Mouse (Mus musculus) lung, embryonic 16.5 days (tissue): Measurements from ENCODE around the gene Grsf1. TPM values are rescaled to one million over a fixed set of nuclear protein-coding genes. Genes with fewer than 3 reads are reported as not detected.
A peak's percentile ranks its signal among the peaks of the same experiment; 100 is the strongest.

Source experiments
- ATAC-seq: fragments of 200-750 bp; cut with Nextera tagmentation; 2 replicates; pipeline ENCODE4 v1.8.0; 2017; ENCODE audit warnings: low read depth, mild to moderate bottlenecking, moderate library complexity
- H3K27ac ChIP-seq: fragments of 300-500 bp; sonication (generic); 2 replicates; pipeline ENCODE4 v1.5.1; 2014; ENCODE audit warnings: mild to moderate bottlenecking, control low read depth, low read length
- H3K27me3 ChIP-seq: fragments of 300-500 bp; sonication (generic); 2 replicates; pipeline ENCODE4 v1.6.1; 2014; ENCODE audit warnings: low read depth, low read length, mixed read lengths; ENCODE audit not compliant: control insufficient read depth, insufficient read depth
- H3K36me3 ChIP-seq: fragments of 300-500 bp; sonication (generic); 2 replicates; pipeline ENCODE4 v1.6.1; 2014; ENCODE audit warnings: low read length; ENCODE audit not compliant: control insufficient read depth, insufficient read depth
- H3K4me1 ChIP-seq: fragments of 300-500 bp; sonication (generic); replicated peaks from 2 replicates; pipeline ENCODE4 v1.6.1; 2014; ENCODE audit warnings: low read length, mixed read lengths; ENCODE audit not compliant: control insufficient read depth, insufficient read depth
- H3K4me2 ChIP-seq: fragments of 300-500 bp; sonication (generic); 2 replicates; pipeline ENCODE4 v1.6.1; 2014; ENCODE audit warnings: low read depth, low read length, control low read depth
- H3K4me3 ChIP-seq: fragments of 300-500 bp; sonication (generic); 2 replicates; pipeline ENCODE4 v1.5.1; 2014; ENCODE audit warnings: mild to moderate bottlenecking, low read length, control low read depth
- H3K9ac ChIP-seq: fragments of 300-500 bp; sonication (generic); 2 replicates; pipeline ENCODE4 v1.6.1; 2014; ENCODE audit warnings: low read length, control low read depth
- H3K9me3 ChIP-seq: fragments of 300-500 bp; sonication (generic); 2 replicates; pipeline ENCODE4 v1.6.1; 2016; ENCODE audit warnings: low read length; ENCODE audit not compliant: control insufficient read depth
- WGBS: fragments of 180-500 bp; shearing (Covaris S2); extraction: QIAGEN DNeasy Blood & Tissue Kit; methylation state at CpG from one replicate; pipeline ENCODE4 v1.1.7; 2014; 5-methylcytosine and 5-hydroxymethylcytosine counted together
- polyA plus RNA-seq: library from polyadenylated mRNA; unstranded; fragments of >200 nt; fragmentation: Nextera tagmentation; extraction: Ambion mirVana; gene quantifications from 2 replicates; pipeline ENCODE4 v1.2.1, GENCODE M21; 2015

Grsf1 gene
- polyA plus RNA-seq, 1 experiment from 2014 or later, result 47.7 TPM

DNA sequence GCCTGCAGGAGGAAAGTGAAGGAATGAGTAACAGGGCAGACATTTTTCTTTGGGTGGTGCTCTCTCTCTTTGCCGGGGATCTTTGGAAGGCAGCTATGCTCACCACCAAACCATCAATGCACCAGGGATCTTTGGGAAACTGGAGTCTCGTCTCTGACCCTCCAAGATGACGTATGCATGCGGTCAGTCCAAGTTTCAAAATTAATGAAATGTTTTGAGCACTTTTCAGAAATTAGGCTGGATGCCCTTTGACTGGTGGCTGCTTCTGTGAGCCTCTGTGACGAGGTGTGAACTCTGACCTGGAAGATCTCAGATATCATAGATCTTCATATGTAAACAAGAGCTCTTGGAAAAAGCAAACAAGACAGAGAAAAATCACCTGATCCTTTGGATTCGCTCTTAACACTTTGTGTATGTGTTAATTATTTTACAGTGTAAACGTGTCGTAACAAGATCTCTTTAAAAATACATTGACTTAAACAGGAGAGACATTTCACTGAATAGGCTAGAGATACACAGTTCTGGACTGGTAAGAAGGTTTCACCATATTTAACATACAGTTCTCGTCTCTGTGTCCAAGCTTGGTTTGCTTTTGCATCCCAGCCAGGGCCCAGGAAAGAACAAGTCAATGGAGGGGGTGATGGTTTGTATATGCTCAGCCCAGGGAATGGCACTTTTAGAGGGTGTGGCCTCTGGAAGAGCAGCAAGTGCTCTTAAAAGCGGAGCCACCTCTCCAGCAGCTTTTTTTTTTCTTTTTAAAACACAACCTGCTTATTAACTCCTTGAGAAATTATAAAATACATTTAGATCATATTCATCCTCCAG lies 14.9 kb upstream of the Grsf1 start:
- no peak for ATAC-seq
- Histone ChIP-seq H3K9me3 (no peaks in the 10 kb centered on the region), H3K4me1 (no peaks in the 10 kb centered on the region), H3K36me3 (no peaks in the 10 kb centered on the region), H3K27me3 (no peaks in the 10 kb centered on the region), H3K9ac (no peak overlapping the region), H3K4me2 (no peak overlapping the region), H3K4me3 (no peak overlapping the region), H3K27ac (no peak overlapping the region)
- WGBS, result 28% methylated on average over 10 of the region's 10 CpGs

DNA sequence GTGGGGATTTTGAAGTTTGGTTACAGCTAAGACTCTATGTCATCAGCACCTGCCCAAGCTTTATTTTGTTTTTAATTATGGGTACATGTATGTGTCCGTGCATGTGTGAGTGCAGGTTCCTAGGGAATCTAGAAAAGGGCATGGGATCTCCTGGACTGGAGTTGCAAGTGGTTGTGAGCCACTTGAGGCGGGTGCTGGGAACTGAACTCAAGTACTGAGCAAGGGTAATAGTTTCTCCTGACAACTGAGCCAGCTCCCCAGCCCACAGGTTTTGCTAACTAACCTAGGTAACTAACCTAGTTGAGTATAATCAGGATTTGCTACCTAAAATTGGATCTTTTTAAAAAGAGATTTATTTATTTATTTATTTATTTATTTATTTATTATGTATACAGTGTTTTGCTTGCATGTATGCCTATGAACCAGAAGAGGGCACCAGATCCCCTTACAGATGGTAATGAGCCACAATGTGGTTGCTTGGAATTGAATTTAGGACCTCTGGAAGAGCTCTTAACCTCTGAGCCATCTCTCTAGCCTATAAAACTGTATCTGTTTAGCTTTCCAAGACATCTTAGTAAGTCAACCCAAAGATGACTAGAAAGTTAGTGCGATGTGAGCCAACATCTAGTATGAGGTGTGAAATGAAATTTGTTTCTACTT lies 13.4 kb upstream of the Grsf1 start:
- peaks cover 5% of the 10 kb centered on the region for H3K27me3 ChIP-seq
- no peak overlapping the region for H3K4me3 ChIP-seq
- ATAC-seq, result no peak
- no peaks in the 10 kb centered on the region for H3K4me1 ChIP-seq
- 73% methylated on average over 3 of the region's 3 CpGs for WGBS
- no peak overlapping the region for H3K27ac ChIP-seq
- no peak overlapping the region for H3K4me2 ChIP-seq
- H3K9me3 ChIP-seq, result no peaks in the 10 kb centered on the region
- no peaks in the 10 kb centered on the region for H3K36me3 ChIP-seq
- H3K9ac ChIP-seq, result no peak overlapping the region

- no peaks in the 10 kb centered on the region for H3K4me1 ChIP-seq
- H3K27ac ChIP-seq, result no peak overlapping the region
- no peaks in the 10 kb centered on the region for H3K36me3 ChIP-seq
- 56% methylated on average over 15 of the region's 15 CpGs for WGBS
- H3K4me2 ChIP-seq, result no peak overlapping the region
- peaks cover 5% of the 10 kb centered on the region for H3K27me3 ChIP-seq
- no peaks in the 10 kb centered on the region for H3K9me3 ChIP-seq
- no peak overlapping the region for H3K4me3 ChIP-seq
- ATAC-seq, result peak; percentile 67
- H3K9ac ChIP-seq, result no peak overlapping the region
Measured at GRCm38 (mm10) chr5:88688583-88689187, 12.7 kb upstream of the Grsf1 start.

DNA sequence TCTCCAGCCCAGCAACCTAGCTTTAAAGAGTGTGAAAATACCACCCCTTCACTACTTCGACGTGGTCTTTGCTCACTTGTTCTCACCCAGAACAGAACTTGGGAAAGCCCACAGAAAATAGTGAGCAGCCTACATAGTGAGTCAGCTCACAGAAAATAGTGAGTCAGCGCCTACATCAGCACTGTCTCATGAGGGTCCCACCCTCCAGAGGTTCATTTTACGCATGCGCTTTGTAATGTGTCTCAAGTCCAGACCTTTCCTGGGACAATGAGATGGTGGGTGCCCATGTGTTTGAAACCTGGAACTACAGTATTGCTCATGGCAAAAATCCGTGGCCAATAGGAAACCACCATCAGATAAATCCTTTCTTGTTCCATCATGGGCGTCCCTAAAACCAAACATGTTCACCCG lies 12.0 kb upstream of the Grsf1 start:
- H3K9ac ChIP-seq, result no peak overlapping the region
- H3K27me3 ChIP-seq, result peaks cover 5% of the 10 kb centered on the region
- no peaks in the 10 kb centered on the region for H3K4me1 ChIP-seq
- no peak for ATAC-seq
- H3K27ac ChIP-seq, result no peak overlapping the region
- H3K4me3 ChIP-seq, result no peak overlapping the region
- H3K9me3 ChIP-seq, result no peaks in the 10 kb centered on the region
- 71% methylated on average over 8 of the region's 8 CpGs for WGBS
- no peaks in the 10 kb centered on the region for H3K36me3 ChIP-seq
- H3K4me2 ChIP-seq, result no peak overlapping the region

GRCm38 (mm10) chr5:88685745-88686299 lies 9.9 kb upstream of the Grsf1 start:
- Histone ChIP-seq H3K36me3 (no peaks in the 10 kb centered on the region), H3K9me3 (no peaks in the 10 kb centered on the region), H3K4me3 (no peak overlapping the region), H3K27ac (no peak overlapping the region), H3K4me1 (no peaks in the 10 kb centered on the region), H3K9ac (no peak overlapping the region), H3K27me3 (peaks cover 5% of the 10 kb centered on the region), H3K4me2 (no peak overlapping the region)
- WGBS, result 42% methylated on average over 6 of the region's 6 CpGs
- no peak for ATAC-seq

DNA sequence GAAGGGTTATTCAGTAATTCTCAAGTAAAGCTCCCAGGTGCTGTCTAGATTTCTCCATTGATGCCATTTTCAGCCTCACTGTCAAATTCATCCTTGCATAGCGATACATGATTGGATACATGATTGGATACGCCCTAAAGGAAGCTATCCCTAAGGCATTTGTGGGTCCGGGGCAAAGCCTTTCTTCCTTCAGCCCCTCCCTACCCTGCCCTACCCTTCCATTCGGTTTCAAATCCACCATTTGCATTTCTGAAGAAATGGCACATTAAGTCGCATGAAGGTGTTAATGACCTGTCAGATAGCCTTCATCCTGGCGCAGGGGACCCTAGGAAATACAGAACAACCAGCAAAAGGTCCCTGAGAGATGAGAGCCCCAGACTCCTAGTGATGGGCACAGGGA lies 9.3 kb upstream of the Grsf1 start:
- Histone ChIP-seq H3K9ac (no peak overlapping the region), H3K27me3 (peaks cover 5% of the 10 kb centered on the region), H3K4me3 (no peak overlapping the region), H3K4me2 (no peak overlapping the region), H3K27ac (no peak overlapping the region), H3K4me1 (no peaks in the 10 kb centered on the region), H3K9me3 (no peaks in the 10 kb centered on the region), H3K36me3 (no peaks in the 10 kb centered on the region)
- no peak for ATAC-seq
- 17% methylated on average over 6 of the region's 6 CpGs for WGBS

DNA sequence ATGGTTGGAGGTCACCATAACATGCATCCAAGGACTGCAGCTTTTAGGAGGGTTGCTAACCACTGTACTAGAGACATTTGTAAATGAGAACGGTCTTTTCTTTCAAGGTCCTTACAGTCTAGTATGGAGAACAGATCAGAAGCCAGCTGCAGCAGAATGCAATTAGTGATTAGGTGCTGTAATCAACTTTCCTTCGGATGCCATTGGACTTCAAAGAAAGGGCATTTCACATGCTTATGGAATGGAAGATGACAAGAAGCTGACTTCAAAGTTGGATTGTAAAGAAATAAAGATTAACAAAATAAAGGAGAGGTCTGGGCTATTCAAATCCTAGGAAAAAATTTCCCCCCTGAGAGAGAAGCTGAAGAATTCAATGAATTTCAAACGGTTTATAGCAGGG lies 8.3 kb upstream of the Grsf1 start:
- ATAC-seq, result no peak
- Histone ChIP-seq H3K4me3 (no peak overlapping the region), H3K9me3 (no peaks in the 10 kb centered on the region), H3K9ac (no peak overlapping the region), H3K4me2 (no peak overlapping the region), H3K27me3 (peaks cover 5% of the 10 kb centered on the region), H3K36me3 (no peaks in the 10 kb centered on the region), H3K27ac (no peak overlapping the region), H3K4me1 (no peaks in the 10 kb centered on the region)
- WGBS, result 30% methylated on average over 3 of the region's 3 CpGs

- H3K4me1 ChIP-seq, result no peaks in the 10 kb centered on the region
Measured at GRCm38 (mm10) chr5:88683706-88684105, 7.7 kb upstream of the Grsf1 start.

GRCm38 (mm10) chr5:88680567-88680966 lies 4.6 kb upstream of the Grsf1 start:
- 0 out of 2 replicates have a peak, but pooled peaks cover 2% of the 10 kb centered on the region for H3K4me1 ChIP-seq
- no peak overlapping the region for H3K27ac ChIP-seq
- H3K9me3 ChIP-seq, result no peaks in the 10 kb centered on the region
- no peak overlapping the region for H3K4me2 ChIP-seq
- peaks cover 5% of the 10 kb centered on the region for H3K27me3 ChIP-seq
- no peak overlapping the region for H3K4me3 ChIP-seq
- WGBS, result 87% methylated on average over 6 of the region's 6 CpGs
- H3K9ac ChIP-seq, result no peak overlapping the region
- H3K36me3 ChIP-seq, result no peaks in the 10 kb centered on the region
- ATAC-seq, result no peak

More at GRCm38 (mm10) chr5:88683706-88684105, 7.7 kb upstream of the Grsf1 start:
- peaks cover 5% of the 10 kb centered on the region for H3K27me3 ChIP-seq
- no peak overlapping the region for H3K4me2 ChIP-seq
- no peaks in the 10 kb centered on the region for H3K9me3 ChIP-seq
- no peaks in the 10 kb centered on the region for H3K36me3 ChIP-seq
- 73% methylated on average over 9 of the region's 9 CpGs for WGBS
- ATAC-seq, result no peak
- no peak overlapping the region for H3K27ac ChIP-seq
- H3K4me3 ChIP-seq, result no peak overlapping the region
- H3K9ac ChIP-seq, result no peak overlapping the region
